Mouse (Mus musculus) olfactory bulb, adult 2 months (tissue): ENCODE results near the gene Doc2b.

Experiments used
- CTCF ChIP-seq: fragments of 200-500 bp; IDR thresholded peaks from 2 replicates; pipeline ENCODE4 v1.5.1; 2012; ENCODE audit warnings: low read depth, mild to moderate bottlenecking, low read length, moderate library complexity; ENCODE audit not compliant: insufficient read depth
- POLR2A ChIP-seq: fragments of 200-500 bp; IDR thresholded peaks from 2 replicates; pipeline ENCODE4 v1.6.1; 2012; ENCODE audit warnings: mild to moderate bottlenecking, low read depth, low read length, moderate library complexity; ENCODE audit not compliant: insufficient read depth

GRCm38 (mm10) chr11:75767014-75767413, 28.8 kb downstream of the Doc2b start:
- TF ChIP-seq CTCF: no peak
- no peak for TF ChIP-seq POLR2A
